Mouse (Mus musculus): Measurements from ENCODE around the gene Cdc7. TPM values are rescaled to one million over a fixed set of nuclear protein-coding genes. Genes with fewer than 3 reads are reported as not detected.

Gene Cdc7
- polyA plus RNA-seq, 1 experiment from 2014 or later: 15.0 TPM

- H3K27me3 ChIP-seq (ENCODE audit: control insufficient read depth, insufficient read depth, low read depth, low read length): no peaks in the 10 kb centered on the region
- no peaks in the 10 kb centered on the region for H3K9me3 ChIP-seq (replicated peaks; ENCODE audit: control insufficient read depth, low read length)
- peak overlapping the region; percentile 52 for H3K4me2 ChIP-seq (ENCODE audit: low read depth, low read length)
- peaks cover 13% of the 10 kb centered on the region for H3K4me1 ChIP-seq (ENCODE audit: control insufficient read depth, low read depth, low read length)
- ATAC-seq (ENCODE audit: low read depth): peak; percentile 66
- no peaks in the 10 kb centered on the region for H3K36me3 ChIP-seq (ENCODE audit: control insufficient read depth, insufficient read depth)
- no peak overlapping the region for H3K9ac ChIP-seq (ENCODE audit: low read depth, low read length)
- 3% methylated on average over 10 of the region's 10 CpGs for WGBS (ENCODE audit: insufficient replicate concordance)
- peak overlapping the region; percentile 13; the same call in 1 of the 2 replicates for H3K4me3 ChIP-seq (ENCODE audit: low read depth, low read length)
- peak overlapping the region; percentile 33; the same call in 1 of the 2 replicates for H3K27ac ChIP-seq (ENCODE audit: low read length)
These were observed 51.4 kb downstream of the Cdc7 start for GRCm38 (mm10) chr5:107015422-107016081.

- Histone ChIP-seq H3K4me1 (ENCODE audit: control insufficient read depth, low read depth, low read length) (peaks cover 13% of the 10 kb centered on the region), H3K9ac (ENCODE audit: low read depth, low read length) (no peak overlapping the region), H3K27me3 (ENCODE audit: control insufficient read depth, insufficient read depth, low read depth, low read length) (no peaks in the 10 kb centered on the region), H3K4me2 (ENCODE audit: low read depth, low read length) (no peak overlapping the region), H3K27ac (ENCODE audit: low read length) (no peak overlapping the region), H3K4me3 (ENCODE audit: low read depth, low read length) (no peak overlapping the region), H3K36me3 (ENCODE audit: control insufficient read depth, insufficient read depth) (no peaks in the 10 kb centered on the region), H3K9me3 (replicated peaks; ENCODE audit: control insufficient read depth, low read length) (no peaks in the 10 kb centered on the region)
- no peak for ATAC-seq (ENCODE audit: low read depth)
- WGBS (ENCODE audit: insufficient replicate concordance): 18% methylated on average over 4 of the region's 4 CpGs
These were observed 52.4 kb downstream of the Cdc7 start for GRCm38 (mm10) chr5:107016538-107016937.

GRCm38 (mm10) chr5:107017544-107017943, 53.4 kb downstream of the Cdc7 start:
- Histone ChIP-seq H3K4me1 (ENCODE audit: control insufficient read depth, low read depth, low read length) (peaks cover 13% of the 10 kb centered on the region), H3K4me3 (ENCODE audit: low read depth, low read length) (no peak overlapping the region), H3K4me2 (ENCODE audit: low read depth, low read length) (no peak overlapping the region), H3K9ac (ENCODE audit: low read depth, low read length) (no peak overlapping the region), H3K36me3 (ENCODE audit: control insufficient read depth, insufficient read depth) (no peaks in the 10 kb centered on the region), H3K9me3 (replicated peaks; ENCODE audit: control insufficient read depth, low read length) (no peaks in the 10 kb centered on the region), H3K27ac (ENCODE audit: low read length) (no peak overlapping the region), H3K27me3 (ENCODE audit: control insufficient read depth, insufficient read depth, low read depth, low read length) (no peaks in the 10 kb centered on the region)
- WGBS (ENCODE audit: insufficient replicate concordance): 57% methylated on average over 2 of the region's 2 CpGs
- ATAC-seq (ENCODE audit: low read depth): no peak

GRCm38 (mm10) chr5:107019057-107019456, 54.9 kb downstream of the Cdc7 start:
- ATAC-seq (ENCODE audit: low read depth): no peak
- H3K36me3 ChIP-seq (ENCODE audit: control insufficient read depth, insufficient read depth): no peaks in the 10 kb centered on the region
- H3K27ac ChIP-seq (ENCODE audit: low read length): no peak overlapping the region
- H3K9me3 ChIP-seq (replicated peaks; ENCODE audit: control insufficient read depth, low read length): no peaks in the 10 kb centered on the region
- no peaks in the 10 kb centered on the region for H3K27me3 ChIP-seq (ENCODE audit: control insufficient read depth, insufficient read depth, low read depth, low read length)
- H3K4me3 ChIP-seq (ENCODE audit: low read depth, low read length): no peak overlapping the region
- 68% methylated on average over 5 of the region's 5 CpGs for WGBS (ENCODE audit: insufficient replicate concordance)
- no peak overlapping the region for H3K4me2 ChIP-seq (ENCODE audit: low read depth, low read length)
- H3K4me1 ChIP-seq (ENCODE audit: control insufficient read depth, low read depth, low read length): peaks cover 13% of the 10 kb centered on the region
- no peak overlapping the region for H3K9ac ChIP-seq (ENCODE audit: low read depth, low read length)

GRCm38 (mm10) chr5:107019904-107020303, 55.8 kb downstream of the Cdc7 start:
- Histone ChIP-seq H3K27ac (ENCODE audit: low read length) (no peak overlapping the region), H3K9ac (ENCODE audit: low read depth, low read length) (no peak overlapping the region), H3K9me3 (replicated peaks; ENCODE audit: control insufficient read depth, low read length) (no peaks in the 10 kb centered on the region), H3K36me3 (ENCODE audit: control insufficient read depth, insufficient read depth) (no peaks in the 10 kb centered on the region), H3K4me3 (ENCODE audit: low read depth, low read length) (no peak overlapping the region), H3K27me3 (ENCODE audit: control insufficient read depth, insufficient read depth, low read depth, low read length) (no peaks in the 10 kb centered on the region), H3K4me1 (ENCODE audit: control insufficient read depth, low read depth, low read length) (peaks cover 12% of the 10 kb centered on the region), H3K4me2 (ENCODE audit: low read depth, low read length) (no peak overlapping the region)
- 52% methylated on average over 6 of the region's 6 CpGs for WGBS (ENCODE audit: insufficient replicate concordance)
- ATAC-seq (ENCODE audit: low read depth): no peak

- H3K9ac ChIP-seq (ENCODE audit: low read depth, low read length): no peak overlapping the region
- peaks cover 7% of the 10 kb centered on the region for H3K4me1 ChIP-seq (ENCODE audit: control insufficient read depth, low read depth, low read length)
- H3K36me3 ChIP-seq (ENCODE audit: control insufficient read depth, insufficient read depth): no peaks in the 10 kb centered on the region
- no peak overlapping the region for H3K4me2 ChIP-seq (ENCODE audit: low read depth, low read length)
- H3K27ac ChIP-seq (ENCODE audit: low read length): no peak overlapping the region
- ATAC-seq (ENCODE audit: low read depth): no peak
- no peak overlapping the region for H3K4me3 ChIP-seq (ENCODE audit: low read depth, low read length)
- no peaks in the 10 kb centered on the region for H3K27me3 ChIP-seq (ENCODE audit: control insufficient read depth, insufficient read depth, low read depth, low read length)
- 69% methylated on average over 7 of the region's 7 CpGs for WGBS (ENCODE audit: insufficient replicate concordance)
- H3K9me3 ChIP-seq (replicated peaks; ENCODE audit: control insufficient read depth, low read length): no peaks in the 10 kb centered on the region
These were observed 56.2 kb downstream of the Cdc7 start for GRCm38 (mm10) chr5:107020366-107020765.

GRCm38 (mm10) chr5:107021291-107022063, 57.4 kb downstream of the Cdc7 start:
- Histone ChIP-seq H3K27ac (ENCODE audit: low read length) (no peak overlapping the region), H3K9me3 (replicated peaks; ENCODE audit: control insufficient read depth, low read length) (no peaks in the 10 kb centered on the region), H3K27me3 (ENCODE audit: control insufficient read depth, insufficient read depth, low read depth, low read length) (no peaks in the 10 kb centered on the region), H3K4me1 (ENCODE audit: control insufficient read depth, low read depth, low read length) (no peaks in the 10 kb centered on the region; the same call in 1 of the 2 replicates), H3K4me2 (ENCODE audit: low read depth, low read length) (no peak overlapping the region), H3K36me3 (ENCODE audit: control insufficient read depth, insufficient read depth) (no peaks in the 10 kb centered on the region), H3K4me3 (ENCODE audit: low read depth, low read length) (no peak overlapping the region), H3K9ac (ENCODE audit: low read depth, low read length) (no peak overlapping the region)
- no peak for ATAC-seq (ENCODE audit: low read depth)
- 63% methylated on average over 14 of the region's 14 CpGs for WGBS (ENCODE audit: insufficient replicate concordance)

- H3K4me3 ChIP-seq (ENCODE audit: low read depth, low read length): no peak overlapping the region
- H3K9me3 ChIP-seq (replicated peaks; ENCODE audit: control insufficient read depth, low read length): no peaks in the 10 kb centered on the region
- no peaks in the 10 kb centered on the region for H3K36me3 ChIP-seq (ENCODE audit: control insufficient read depth, insufficient read depth)
- no peak overlapping the region for H3K9ac ChIP-seq (ENCODE audit: low read depth, low read length)
- H3K27me3 ChIP-seq (ENCODE audit: control insufficient read depth, insufficient read depth, low read depth, low read length): no peaks in the 10 kb centered on the region
- H3K4me1 ChIP-seq (ENCODE audit: control insufficient read depth, low read depth, low read length): no peaks in the 10 kb centered on the region; the same call in 1 of the 2 replicates
- ATAC-seq (ENCODE audit: low read depth): no peak
- no peak overlapping the region for H3K4me2 ChIP-seq (ENCODE audit: low read depth, low read length)
- WGBS (ENCODE audit: insufficient replicate concordance): 73% methylated on average over 3 of the region's 3 CpGs
- no peak overlapping the region for H3K27ac ChIP-seq (ENCODE audit: low read length)
These were observed 57.9 kb downstream of the Cdc7 start for GRCm38 (mm10) chr5:107022064-107022428.

- Histone ChIP-seq H3K27ac (ENCODE audit: low read length) (no peak overlapping the region), H3K4me3 (ENCODE audit: low read depth, low read length) (no peak overlapping the region), H3K27me3 (ENCODE audit: control insufficient read depth, insufficient read depth, low read depth, low read length) (no peaks in the 10 kb centered on the region), H3K9ac (ENCODE audit: low read depth, low read length) (no peak overlapping the region), H3K9me3 (replicated peaks; ENCODE audit: control insufficient read depth, low read length) (no peaks in the 10 kb centered on the region), H3K36me3 (ENCODE audit: control insufficient read depth, insufficient read depth) (no peaks in the 10 kb centered on the region), H3K4me2 (ENCODE audit: low read depth, low read length) (no peak overlapping the region), H3K4me1 (ENCODE audit: control insufficient read depth, low read depth, low read length) (no peaks in the 10 kb centered on the region; the same call in 1 of the 2 replicates)
- 26% methylated on average over 5 of the region's 5 CpGs for WGBS (ENCODE audit: insufficient replicate concordance)
- ATAC-seq (ENCODE audit: low read depth): no peak
These were observed 59.8 kb downstream of the Cdc7 start for GRCm38 (mm10) chr5:107023951-107024350.
